Mouse (Mus musculus): ENCODE results near the gene Psmb7. TPM values are rescaled to one million over a fixed set of nuclear protein-coding genes. Genes with fewer than 3 reads are reported as not detected.

Psmb7 gene
- total and polyA plus RNA-seq, 3 experiments: 129 to 247 (median 220) TPM

- no peak for DNase-seq
- no peak overlapping the region for H3K27ac ChIP-seq
- H3K4me1 ChIP-seq (ENCODE audit: control insufficient read depth, insufficient read depth, low read length): peaks cover 1% of the 10 kb centered on the region; the same call in 1 of the 2 replicates
- H3K4me3 ChIP-seq: no peak overlapping the region
- no peak overlapping the region for H3K9ac ChIP-seq (ENCODE audit: low read depth, low read length)
- TF ChIP-seq POLR2A (IDR thresholded peaks at IDR 0.05; ENCODE audit: insufficient read depth, low read depth, low read length) (no peak), EP300 (IDR thresholded peaks at IDR 0.05; ENCODE audit: insufficient read depth, low read depth, low read length) (no peak), CTCF (IDR thresholded peaks at IDR 0.05) (no peak)
- no peaks in the 10 kb centered on the region for H3K36me3 ChIP-seq (ENCODE audit: control insufficient read depth, insufficient read depth, low read length)
- H3K79me2 ChIP-seq (replicated peaks; ENCODE audit: control insufficient read depth, insufficient read depth, low read length): no peaks in the 10 kb centered on the region
- intact Hi-C loops (cut with DNase I): no loop called here
- no peaks in the 10 kb centered on the region for H3K27me3 ChIP-seq (ENCODE audit: control insufficient read depth, insufficient read depth, low read length)
- 88% methylated on average over 19 of the region's 19 CpGs for WGBS
These were observed 89.5 kb downstream of the Psmb7 start for GRCm38 (mm10) chr2:38554226-38554995.

GRCm38 (mm10) chr2:38552004-38552443, 91.9 kb downstream of the Psmb7 start:
- Histone ChIP-seq H3K4me3 (no peak overlapping the region), H3K9ac (ENCODE audit: low read depth, low read length) (no peak overlapping the region), H3K79me2 (replicated peaks; ENCODE audit: control insufficient read depth, insufficient read depth, low read length) (no peaks in the 10 kb centered on the region), H3K4me1 (ENCODE audit: control insufficient read depth, insufficient read depth, low read length) (peaks cover 8% of the 10 kb centered on the region), H3K27me3 (ENCODE audit: control insufficient read depth, insufficient read depth, low read length) (no peaks in the 10 kb centered on the region), H3K36me3 (ENCODE audit: control insufficient read depth, insufficient read depth, low read length) (no peaks in the 10 kb centered on the region), H3K27ac (no peak overlapping the region)
- intact Hi-C loops (cut with DNase I): no loop called here
- 92% methylated on average over 15 of the region's 15 CpGs for WGBS
- no peak for DNase-seq
- TF ChIP-seq POLR2A (IDR thresholded peaks at IDR 0.05; ENCODE audit: insufficient read depth, low read depth, low read length): no peak
- TF ChIP-seq CTCF (IDR thresholded peaks at IDR 0.05): no peak
- TF ChIP-seq EP300 (IDR thresholded peaks at IDR 0.05; ENCODE audit: insufficient read depth, low read depth, low read length): no peak

- Histone ChIP-seq H3K27ac (no peak overlapping the region), H3K36me3 (ENCODE audit: control insufficient read depth, insufficient read depth, low read length) (no peaks in the 10 kb centered on the region), H3K79me2 (replicated peaks; ENCODE audit: control insufficient read depth, insufficient read depth, low read length) (no peaks in the 10 kb centered on the region), H3K9ac (ENCODE audit: low read depth, low read length) (no peak overlapping the region), H3K4me3 (no peak overlapping the region), H3K4me1 (ENCODE audit: control insufficient read depth, insufficient read depth, low read length) (peaks cover 31% of the 10 kb centered on the region), H3K27me3 (ENCODE audit: control insufficient read depth, insufficient read depth, low read length) (no peaks in the 10 kb centered on the region)
- WGBS: 82% methylated on average over 11 of the region's 11 CpGs
- intact Hi-C loops (cut with DNase I): loop anchor here (5.0 kb wide), 2 partner anchors 36 to 61 kb away; partner anchors contain the start of gene Nek6
- TF ChIP-seq CTCF (IDR thresholded peaks at IDR 0.05) (no peak), POLR2A (IDR thresholded peaks at IDR 0.05; ENCODE audit: insufficient read depth, low read depth, low read length) (no peak), EP300 (IDR thresholded peaks at IDR 0.05; ENCODE audit: insufficient read depth, low read depth, low read length) (no peak)
- no peak for DNase-seq
These were observed 95.9 kb downstream of the Psmb7 start for GRCm38 (mm10) chr2:38547793-38548517.

- intact Hi-C loops (cut with DNase I): loop anchor here (5.0 kb wide), 2 partner anchors 34 to 59 kb away; partner anchors contain the start of gene Nek6
- TF ChIP-seq POLR2A (IDR thresholded peaks at IDR 0.05; ENCODE audit: insufficient read depth, low read depth, low read length): no peak
- TF ChIP-seq EP300 (IDR thresholded peaks at IDR 0.05; ENCODE audit: insufficient read depth, low read depth, low read length): no peak
- TF ChIP-seq CTCF (IDR thresholded peaks at IDR 0.05): no peak
- 50% methylated on average over 5 of the region's 5 CpGs for WGBS
- no peaks in the 10 kb centered on the region for H3K36me3 ChIP-seq (ENCODE audit: control insufficient read depth, insufficient read depth, low read length)
- peaks cover 31% of the 10 kb centered on the region for H3K4me1 ChIP-seq (ENCODE audit: control insufficient read depth, insufficient read depth, low read length)
- H3K79me2 ChIP-seq (replicated peaks; ENCODE audit: control insufficient read depth, insufficient read depth, low read length): no peaks in the 10 kb centered on the region
- H3K9ac ChIP-seq (ENCODE audit: low read depth, low read length): no peak overlapping the region
- DNase-seq: no peak
- H3K27me3 ChIP-seq (ENCODE audit: control insufficient read depth, insufficient read depth, low read length): no peaks in the 10 kb centered on the region
- H3K27ac ChIP-seq: no peak overlapping the region
- H3K4me3 ChIP-seq: no peak overlapping the region
These were observed 97.1 kb downstream of the Psmb7 start for GRCm38 (mm10) chr2:38546748-38547147.

- 22% methylated on average over 6 of the region's 6 CpGs for WGBS
- Histone ChIP-seq H3K36me3 (ENCODE audit: control insufficient read depth, insufficient read depth, low read length) (no peaks in the 10 kb centered on the region), H3K27ac (peak overlapping the region; percentile 40; the same call in 1 of the 2 replicates), H3K4me3 (no peak overlapping the region), H3K79me2 (replicated peaks; ENCODE audit: control insufficient read depth, insufficient read depth, low read length) (no peaks in the 10 kb centered on the region), H3K27me3 (ENCODE audit: control insufficient read depth, insufficient read depth, low read length) (no peaks in the 10 kb centered on the region), H3K9ac (ENCODE audit: low read depth, low read length) (no peak overlapping the region), H3K4me1 (ENCODE audit: control insufficient read depth, insufficient read depth, low read length) (peaks cover 31% of the 10 kb centered on the region)
- intact Hi-C loops (cut with DNase I): loop anchor here (5.0 kb wide), 2 partner anchors 34 to 59 kb away; partner anchors contain the start of gene Nek6
- TF ChIP-seq POLR2A (IDR thresholded peaks at IDR 0.05; ENCODE audit: insufficient read depth, low read depth, low read length): no peak
- peak; percentile 57; the same call in 1 of the 2 replicates for TF ChIP-seq EP300 (IDR thresholded peaks at IDR 0.05; ENCODE audit: insufficient read depth, low read depth, low read length)
- DNase-seq: peak; percentile 68 to 84
These were observed 97.7 kb downstream of the Psmb7 start for GRCm38 (mm10) chr2:38546222-38546621.
